Mouse (Mus musculus): Measurements from ENCODE around the gene Tob1. TPM values are rescaled to one million over a fixed set of nuclear protein-coding genes. Genes with fewer than 3 reads are reported as not detected.
A peak's percentile ranks its signal among the peaks of the same experiment; 100 is the strongest.

Gene Tob1
- polyA plus RNA-seq, 1 experiment from 2014 or later: 33.2 TPM

DNA sequence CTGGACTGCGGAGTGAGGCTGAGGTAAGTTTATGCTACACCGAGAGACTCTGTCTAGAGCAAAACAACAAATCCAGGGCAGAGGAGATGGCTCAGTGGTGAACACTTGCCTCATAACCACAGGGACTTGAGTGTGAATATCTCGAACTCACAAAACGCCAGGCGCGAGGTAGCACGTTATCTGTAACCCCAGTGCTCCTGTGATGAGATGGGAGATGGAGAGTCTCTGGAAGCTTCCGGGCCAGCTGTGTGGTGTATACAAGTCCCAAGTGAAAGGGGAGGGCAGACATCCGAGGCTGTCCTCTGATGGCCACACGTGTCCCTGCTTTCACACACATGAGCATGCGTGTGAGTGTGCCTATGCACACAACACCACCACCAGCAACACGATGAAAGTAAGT is 23.1 kb downstream of the Tob1 start:
- H3K4me3 ChIP-seq (replicated peaks): no peak overlapping the region
- H3K36me3 ChIP-seq: no peaks in the 10 kb centered on the region
- H3K27me3 ChIP-seq: no peaks in the 10 kb centered on the region
- WGBS: 95% methylated on average over 12 of the region's 12 CpGs
- H3K9ac ChIP-seq (replicated peaks): no peak overlapping the region
- peaks cover 9% of the 10 kb centered on the region; the same call in 1 of the 2 replicates for H3K4me1 ChIP-seq (replicated peaks)
- no peaks in the 10 kb centered on the region for H3K9me3 ChIP-seq
- no peak overlapping the region for H3K4me2 ChIP-seq (replicated peaks)
- no peak overlapping the region for H3K27ac ChIP-seq
- ATAC-seq: no peak

DNA sequence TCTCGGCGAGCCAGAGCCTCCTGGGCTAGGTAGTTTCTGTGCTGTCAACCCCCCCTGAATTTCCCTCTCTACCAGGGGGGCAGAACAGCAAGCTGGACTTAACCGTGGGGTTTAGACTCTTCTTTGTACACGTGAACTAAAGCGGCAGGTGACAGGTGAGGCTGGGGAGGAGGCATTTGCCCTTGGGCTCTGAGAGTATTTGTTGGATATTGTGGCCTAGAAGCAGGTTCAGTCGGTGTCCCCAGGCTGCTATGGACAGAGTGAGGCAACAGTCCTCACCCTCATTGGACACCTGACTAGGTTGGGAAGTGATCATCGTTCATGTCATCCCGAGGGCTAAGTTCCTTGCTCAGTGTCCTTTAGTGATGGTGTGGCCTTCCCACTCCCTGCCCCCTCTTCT is 23.6 kb downstream of the Tob1 start:
- H3K27ac ChIP-seq: no peak overlapping the region
- no peak overlapping the region for H3K4me2 ChIP-seq (replicated peaks)
- no peaks in the 10 kb centered on the region for H3K36me3 ChIP-seq
- ATAC-seq: no peak
- H3K4me3 ChIP-seq (replicated peaks): no peak overlapping the region
- 89% methylated on average over 8 of the region's 8 CpGs for WGBS
- H3K4me1 ChIP-seq (replicated peaks): peaks cover 14% of the 10 kb centered on the region
- no peaks in the 10 kb centered on the region for H3K27me3 ChIP-seq
- no peaks in the 10 kb centered on the region for H3K9me3 ChIP-seq
- no peak overlapping the region for H3K9ac ChIP-seq (replicated peaks)

DNA sequence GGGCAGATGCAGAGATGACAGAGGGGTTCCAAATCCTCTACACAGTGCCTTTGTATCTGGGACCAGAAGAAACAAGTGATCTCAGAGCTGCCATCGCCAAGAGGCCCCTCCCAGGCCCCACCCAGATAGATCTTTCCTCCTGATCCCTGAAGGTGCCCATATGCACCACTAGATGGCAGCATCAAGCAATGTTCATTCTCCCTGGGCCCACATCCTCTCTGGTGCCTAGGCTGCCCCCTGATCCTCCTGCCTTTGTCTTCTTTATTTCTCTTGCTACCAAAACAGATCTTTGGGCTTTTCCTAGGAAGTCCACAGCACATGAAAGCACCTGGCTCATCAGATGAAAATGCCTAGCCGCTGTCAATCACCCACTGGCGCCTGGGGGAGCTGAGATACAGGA is 24.8 kb downstream of the Tob1 start:
- Histone ChIP-seq H3K4me2 (replicated peaks) (no peak overlapping the region), H3K36me3 (no peaks in the 10 kb centered on the region), H3K9me3 (no peaks in the 10 kb centered on the region), H3K9ac (replicated peaks) (no peak overlapping the region), H3K4me1 (replicated peaks) (peaks cover 19% of the 10 kb centered on the region), H3K4me3 (replicated peaks) (no peak overlapping the region), H3K27me3 (no peaks in the 10 kb centered on the region), H3K27ac (peak overlapping the region; percentile 71)
- peak; percentile 87 for ATAC-seq
- 25% methylated on average over 3 of the region's 3 CpGs for WGBS

DNA sequence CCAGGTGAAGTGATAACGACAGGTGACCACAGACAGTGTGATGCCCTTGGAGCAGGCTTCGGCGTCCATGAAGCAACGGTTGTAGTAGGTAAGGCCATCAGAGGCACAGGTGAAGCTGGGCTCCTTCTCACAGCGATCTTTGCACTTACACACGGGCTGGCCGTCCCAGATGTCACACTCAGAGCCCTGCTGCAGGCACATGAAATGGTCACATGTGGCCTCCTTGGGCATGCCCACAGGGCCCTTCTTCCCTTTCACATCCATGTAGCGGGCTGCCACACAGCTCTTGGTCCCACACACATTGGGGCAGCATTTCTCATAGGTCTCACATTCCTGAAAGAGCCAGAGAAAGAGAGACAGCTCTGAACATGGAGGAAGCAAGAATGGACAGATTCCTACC is 27.5 kb downstream of the Tob1 start:
- no peak for ATAC-seq
- Histone ChIP-seq H3K4me2 (replicated peaks) (no peak overlapping the region), H3K27ac (no peak overlapping the region), H3K9ac (replicated peaks) (no peak overlapping the region), H3K9me3 (no peaks in the 10 kb centered on the region), H3K36me3 (no peaks in the 10 kb centered on the region), H3K27me3 (peaks cover 7% of the 10 kb centered on the region; the same call in 1 of the 2 replicates), H3K4me3 (replicated peaks) (no peak overlapping the region), H3K4me1 (replicated peaks) (peaks cover 27% of the 10 kb centered on the region)
- WGBS: 93% methylated on average over 8 of the region's 8 CpGs

DNA sequence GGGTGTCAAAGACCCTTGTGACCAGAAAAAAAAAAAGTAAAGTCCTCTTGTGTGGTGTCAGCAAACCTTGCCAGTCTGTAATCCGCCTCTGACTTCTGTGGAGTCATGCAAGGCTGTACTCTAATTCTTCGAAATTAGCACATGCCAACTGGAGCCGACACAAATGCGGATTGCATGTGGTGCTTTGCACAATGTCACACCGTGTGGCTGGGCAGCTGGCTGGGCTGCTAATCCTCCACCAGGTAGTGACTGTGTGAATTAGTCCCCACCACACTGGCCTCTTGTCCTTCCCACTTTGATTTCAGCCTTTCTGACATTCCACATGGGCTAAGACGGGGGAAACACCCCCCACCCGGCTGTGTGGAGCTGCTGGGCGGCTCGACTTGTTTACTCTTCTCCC is 28.5 kb downstream of the Tob1 start:
- 27% methylated on average over 9 of the region's 9 CpGs for WGBS
- Histone ChIP-seq H3K4me1 (replicated peaks) (peaks cover 36% of the 10 kb centered on the region), H3K4me2 (replicated peaks) (no peak overlapping the region), H3K9ac (replicated peaks) (no peak overlapping the region), H3K27ac (0 out of 2 replicates have a peak overlapping the region, but pooled peaks have one; percentile 48), H3K36me3 (no peaks in the 10 kb centered on the region), H3K27me3 (peaks cover 7% of the 10 kb centered on the region; the same call in 1 of the 2 replicates), H3K9me3 (no peaks in the 10 kb centered on the region), H3K4me3 (replicated peaks) (no peak overlapping the region)
- no peak for ATAC-seq

DNA sequence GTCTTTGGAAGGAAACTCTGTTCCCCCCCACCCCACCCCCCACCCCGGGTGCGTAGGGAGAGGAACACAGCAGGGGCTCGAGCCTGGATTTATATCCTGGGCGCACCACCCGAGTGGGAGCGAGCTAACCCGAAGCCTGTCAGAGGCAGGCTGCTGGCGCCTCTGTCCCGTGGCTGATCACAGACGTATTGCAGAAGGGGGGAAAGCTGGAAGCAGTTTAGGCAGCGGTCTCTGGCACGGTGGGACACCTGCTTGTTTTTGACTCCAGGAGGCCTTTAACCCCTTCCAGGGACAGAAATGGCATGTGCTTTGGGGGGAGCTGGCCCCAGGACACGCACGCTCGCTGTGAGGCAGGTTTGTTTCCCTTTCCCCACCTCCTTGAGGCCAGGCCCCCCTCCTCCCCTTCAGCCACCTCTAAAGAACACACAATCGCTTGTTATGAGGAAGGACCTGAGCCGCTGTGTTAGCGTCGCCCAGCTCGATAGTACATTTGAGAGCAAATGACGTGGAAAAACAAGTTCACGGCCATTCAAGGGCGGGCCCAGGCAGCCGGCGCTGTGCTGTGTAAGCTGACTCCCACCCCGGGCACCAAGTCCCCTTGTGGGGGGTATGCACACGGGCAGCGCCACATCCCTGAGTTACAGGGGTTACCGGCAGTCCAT is 31.6 kb downstream of the Tob1 start:
- Histone ChIP-seq H3K9ac (replicated peaks) (peak overlapping the region; percentile 49; the same call in 1 of the 2 replicates), H3K9me3 (no peaks in the 10 kb centered on the region), H3K27ac (no peak overlapping the region), H3K36me3 (no peaks in the 10 kb centered on the region), H3K4me3 (replicated peaks) (peak overlapping the region; percentile 15; the same call in 1 of the 2 replicates), H3K4me1 (replicated peaks) (peaks cover 54% of the 10 kb centered on the region), H3K27me3 (peaks cover 7% of the 10 kb centered on the region; the same call in 1 of the 2 replicates), H3K4me2 (replicated peaks) (peak overlapping the region; percentile 49)
- 0 out of 2 replicates have a peak, but pooled peaks have one; percentile 12 for ATAC-seq
- WGBS: 4% methylated on average over 29 of the region's 29 CpGs

DNA sequence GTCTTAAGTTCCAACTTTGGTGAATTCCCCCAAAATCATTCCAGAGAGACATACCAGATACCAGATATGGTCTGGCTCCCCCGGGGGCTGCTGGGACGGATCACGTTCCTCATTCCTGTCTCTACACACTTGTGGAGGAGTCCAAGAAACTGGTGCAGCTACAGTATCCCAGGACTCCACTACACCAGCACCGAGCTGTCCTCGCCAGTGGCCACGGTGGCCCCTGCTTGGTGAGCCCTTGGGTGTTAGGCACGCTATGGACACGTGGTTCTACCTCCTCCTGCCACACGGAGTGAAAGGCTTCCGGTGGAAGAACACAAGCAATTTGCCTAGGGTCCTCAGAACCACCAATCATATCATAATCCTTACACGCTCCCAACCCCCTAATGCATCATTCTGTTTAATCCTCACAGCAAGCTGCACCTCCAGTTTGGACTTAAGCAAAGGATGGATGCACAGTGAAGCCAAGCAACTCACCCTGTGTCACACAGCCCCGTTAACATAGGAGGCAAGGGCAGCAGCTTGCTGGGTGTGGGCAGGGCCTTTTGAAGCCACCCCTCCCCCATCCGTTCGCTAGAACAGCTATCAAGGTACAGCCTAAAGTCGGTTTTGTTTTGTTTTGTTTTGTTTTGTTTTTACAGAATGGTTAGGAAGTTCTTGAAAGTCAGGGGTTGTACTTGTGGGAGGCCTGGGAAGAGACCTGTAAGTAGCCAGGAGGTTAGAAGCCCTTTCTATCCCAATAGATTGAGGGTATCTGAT is 32.3 kb downstream of the Tob1 start:
- Histone ChIP-seq H3K9me3 (no peaks in the 10 kb centered on the region), H3K36me3 (no peaks in the 10 kb centered on the region), H3K4me3 (replicated peaks) (0 out of 2 replicates have a peak overlapping the region, but pooled peaks have one; percentile 15), H3K9ac (replicated peaks) (no peak overlapping the region), H3K4me1 (replicated peaks) (peaks cover 54% of the 10 kb centered on the region), H3K27me3 (peaks cover 7% of the 10 kb centered on the region; the same call in 1 of the 2 replicates), H3K4me2 (replicated peaks) (peak overlapping the region; percentile 49), H3K27ac (no peak overlapping the region)
- WGBS: 34% methylated on average over 15 of the region's 15 CpGs
- ATAC-seq: 0 out of 2 replicates have a peak, but pooled peaks have one; percentile 2

DNA sequence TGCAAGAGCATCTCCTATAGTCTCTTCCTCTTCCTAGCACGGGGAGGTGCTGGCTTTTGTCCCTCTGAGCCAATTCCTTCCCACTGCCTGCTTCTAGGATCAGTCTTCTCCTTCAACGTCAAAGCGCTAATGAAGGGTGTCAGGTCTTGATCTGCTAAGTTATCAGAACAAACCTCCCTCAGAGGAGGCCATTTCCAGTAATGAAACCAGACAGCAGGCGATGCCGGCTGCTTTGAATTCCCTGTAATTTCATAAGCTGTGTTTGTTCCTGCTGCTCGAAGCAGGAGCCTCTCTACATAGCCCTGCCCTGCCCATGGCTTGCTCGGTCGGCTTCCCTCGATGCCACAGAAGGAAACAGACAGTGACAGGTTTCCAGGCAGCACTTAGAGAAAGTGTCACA is 33.1 kb downstream of the Tob1 start:
- Histone ChIP-seq H3K9ac (replicated peaks) (no peak overlapping the region), H3K4me2 (replicated peaks) (no peak overlapping the region), H3K27ac (0 out of 2 replicates have a peak overlapping the region, but pooled peaks have one; percentile 10), H3K36me3 (no peaks in the 10 kb centered on the region), H3K9me3 (no peaks in the 10 kb centered on the region), H3K4me1 (replicated peaks) (peaks cover 54% of the 10 kb centered on the region), H3K27me3 (peaks cover 7% of the 10 kb centered on the region; the same call in 1 of the 2 replicates), H3K4me3 (replicated peaks) (no peak overlapping the region)
- no peak for ATAC-seq
- 59% methylated on average over 9 of the region's 9 CpGs for WGBS

DNA sequence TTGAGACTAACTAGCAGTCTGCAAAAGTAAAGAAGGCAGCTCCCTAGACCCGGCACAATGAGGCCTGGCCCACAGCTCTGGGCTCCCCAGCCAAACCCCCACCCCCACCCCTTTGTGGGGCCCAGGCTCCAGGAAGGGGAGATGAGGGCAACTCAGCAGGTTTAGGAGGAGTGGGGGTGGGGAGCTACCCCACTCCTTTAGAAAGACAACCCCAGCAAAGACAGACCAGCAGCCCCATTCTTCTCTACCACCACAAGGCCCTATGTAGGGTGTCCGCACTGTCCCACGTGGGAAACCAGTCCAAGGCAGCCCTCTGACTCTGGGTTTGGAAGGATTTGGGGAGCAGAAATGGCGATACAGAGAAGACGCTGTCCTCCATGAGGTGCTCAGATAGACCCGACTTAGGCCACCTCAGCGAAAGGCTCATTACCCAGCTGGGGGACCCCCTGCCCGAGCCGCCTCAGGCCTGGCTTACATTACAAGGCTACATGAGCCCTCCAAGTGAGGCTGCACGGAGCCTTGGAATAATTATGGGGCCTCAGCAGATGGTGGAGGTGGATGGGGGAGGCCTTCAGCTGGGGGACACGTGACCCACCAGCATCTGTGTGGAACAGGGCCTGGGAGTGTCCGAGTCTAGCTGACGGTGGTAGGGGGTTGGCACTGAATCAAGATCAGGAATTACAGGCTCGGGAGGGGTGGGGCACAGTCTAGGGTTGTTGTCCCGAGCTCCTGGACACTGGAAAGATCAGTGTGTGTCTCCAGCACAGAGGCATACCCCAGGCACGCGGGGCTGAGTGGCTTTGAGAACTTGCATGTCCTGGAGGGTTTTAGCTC is 34.9 kb downstream of the Tob1 start, which contains the start of gene Wfikkn2:
Gene Wfikkn2 (minus strand): TSS at position 51 of the 834 bp plus-strand sequence.
- no peak within 1 kb of the TSS for H3K4me2 ChIP-seq (replicated peaks)
- H3K9me3 ChIP-seq: no peaks in the 10 kb centered on the region
- WGBS: 42% methylated on average over 17 of the region's 17 CpGs
- peaks cover 7% of the 10 kb centered on the region; the same call in 1 of the 2 replicates for H3K27me3 ChIP-seq
- peak within 1 kb of the TSS; percentile 75 for H3K27ac ChIP-seq
- no peak within 1 kb of the TSS for H3K9ac ChIP-seq (replicated peaks)
- ATAC-seq: peak; percentile 87
- no peak within 1 kb of the TSS for H3K4me3 ChIP-seq (replicated peaks)
- peaks cover 44% of the 10 kb centered on the region for H3K4me1 ChIP-seq (replicated peaks)
- H3K36me3 ChIP-seq: no peaks in the 10 kb centered on the region

DNA sequence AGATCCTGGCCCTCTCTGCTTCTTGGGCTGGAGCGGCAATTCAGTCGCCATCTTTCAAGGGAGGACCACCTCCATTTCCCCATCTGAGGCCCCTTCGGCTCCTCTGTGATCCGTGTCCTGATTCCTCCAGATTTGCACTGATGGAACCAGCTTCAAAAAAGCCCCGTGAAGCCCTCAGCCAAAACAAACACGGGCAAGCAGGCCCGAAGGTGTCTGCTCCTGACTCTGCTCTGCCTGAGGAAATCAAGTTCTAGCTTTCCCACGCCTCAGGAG is 35.5 kb downstream of the Tob1 start:
- ATAC-seq: no peak
- Histone ChIP-seq H3K4me3 (replicated peaks) (no peak overlapping the region), H3K4me2 (replicated peaks) (no peak overlapping the region), H3K9me3 (no peaks in the 10 kb centered on the region), H3K27ac (peak overlapping the region; percentile 75), H3K9ac (replicated peaks) (no peak overlapping the region), H3K4me1 (replicated peaks) (peaks cover 44% of the 10 kb centered on the region), H3K27me3 (peaks cover 6% of the 10 kb centered on the region; the same call in 1 of the 2 replicates), H3K36me3 (no peaks in the 10 kb centered on the region)
- 74% methylated on average over 8 of the region's 8 CpGs for whole genome bisulfite sequencing

DNA sequence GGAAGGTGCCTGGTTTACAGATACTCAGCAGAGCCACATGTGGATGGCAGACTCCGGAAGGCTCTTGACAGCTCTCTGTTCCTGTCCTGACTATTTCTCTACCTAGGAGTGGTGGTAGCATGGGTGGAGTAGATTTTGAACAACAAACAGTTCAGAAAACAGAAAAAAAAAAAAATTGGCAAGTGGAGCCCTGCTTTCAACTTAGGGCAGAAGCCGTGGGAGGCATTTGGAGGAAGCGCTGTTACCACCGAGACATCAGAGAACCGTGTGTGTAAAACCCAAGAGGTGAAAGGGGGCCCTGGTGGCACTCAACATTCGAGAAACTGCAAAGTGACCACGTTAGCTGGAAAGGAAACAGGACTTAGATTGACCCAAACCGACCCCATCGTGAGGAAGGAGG is 41.9 kb downstream of the Tob1 start:
- Histone ChIP-seq H3K9ac (replicated peaks) (no peak overlapping the region), H3K4me2 (replicated peaks) (no peak overlapping the region), H3K4me3 (replicated peaks) (no peak overlapping the region), H3K27ac (no peak overlapping the region), H3K9me3 (no peaks in the 10 kb centered on the region), H3K27me3 (no peaks in the 10 kb centered on the region), H3K4me1 (replicated peaks) (no peaks in the 10 kb centered on the region), H3K36me3 (no peaks in the 10 kb centered on the region)
- ATAC-seq: no peak
- 86% methylated on average over 9 of the region's 9 CpGs for WGBS

DNA sequence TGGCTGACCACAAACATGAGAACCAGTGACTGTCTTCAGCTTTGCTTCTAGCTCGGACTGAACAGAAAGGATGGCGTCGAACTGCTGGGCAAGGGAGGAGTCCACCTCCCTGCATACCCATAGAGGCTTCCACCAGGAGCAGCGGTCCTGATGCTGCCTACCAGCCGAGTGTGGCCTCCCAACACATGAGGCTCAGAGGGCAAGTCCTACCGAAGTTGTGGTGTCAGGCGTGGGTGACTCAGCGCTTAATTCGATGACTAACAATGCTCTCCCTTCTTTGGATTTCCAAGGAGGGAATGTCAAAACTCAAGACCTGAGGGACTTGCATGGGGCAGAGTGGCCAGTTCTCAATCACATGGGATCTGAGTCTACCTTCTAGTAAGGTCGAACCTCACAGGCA is 42.4 kb downstream of the Tob1 start:
- no peak for ATAC-seq
- Histone ChIP-seq H3K27ac (no peak overlapping the region), H3K4me1 (replicated peaks) (no peaks in the 10 kb centered on the region), H3K36me3 (no peaks in the 10 kb centered on the region), H3K9ac (replicated peaks) (no peak overlapping the region), H3K27me3 (no peaks in the 10 kb centered on the region), H3K9me3 (no peaks in the 10 kb centered on the region), H3K4me2 (replicated peaks) (no peak overlapping the region), H3K4me3 (replicated peaks) (no peak overlapping the region)
- WGBS: 92% methylated on average over 10 of the region's 10 CpGs
